Mouse (Mus musculus): ENCODE data around the gene Ncoa7.

GRCm38 (mm10) chr10:30838188-30838587, 35.1 kb upstream of the Ncoa7 start:
- no peak for TF ChIP-seq CTCF (conservative IDR thresholded peaks at IDR 0.05; ENCODE audit: insufficient read depth, insufficient read length, low read depth, low read length)
- no peak for TF ChIP-seq POLR2A (IDR thresholded peaks at IDR 0.05; ENCODE audit: low read depth, low read length)
